Mouse (Mus musculus) cerebellum, postnatal 14 days (tissue): ENCODE data around the gene Pcolce2.
A peak's percentile ranks its signal among the peaks of the same experiment; 100 is the strongest.

Experiments used
- DNase-seq, 2 experiments: peaks; one replicate each; pipeline ENCODE4 v3.0.0; 2021; ENCODE audit warnings: mixed read lengths in 2 of 2

The Pcolce2 gene

GRCm38 (mm10) chr9:95712574-95712973 is 75.2 kb downstream of the Pcolce2 start:
- DNase-seq: no peak

GRCm38 (mm10) chr9:95736238-95736637 is 98.8 kb downstream of the Pcolce2 start:
- no peak for DNase-seq

GRCm38 (mm10) chr9:95744845-95745613 is 107.6 kb downstream of the Pcolce2 start:
- DNase-seq: peak in 1 of 2 experiments; percentile 7

GRCm38 (mm10) chr9:95747298-95747697 is 109.9 kb downstream of the Pcolce2 start:
- DNase-seq: no peak
